27 mouse cellular contexts compared by ENCODE assay signal in genomic region chr9:54961059-54961458, GRCm38 (mm10). TPM values are rescaled to one million over a fixed set of nuclear protein-coding genes. Genes with fewer than 3 reads are reported as not detected.
A peak's percentile ranks its signal among the peaks of the same experiment; 100 is the strongest.
DNase-seq lines count a peak whose midpoint lies in the region; ATAC-seq lines count a peak whose summit lies in the region.
"Had no signal": no experiment of that assay in that cellular context is flagged by ENCODE, and none has a peak within 500 bp of the region (broad histone marks: within the 10 kb centered on the region; RNA-seq: fewer than 3 reads in every experiment).

No protein-coding gene starts in this region.

- H3K4me1 ChIP-seq in limb, embryonic 10.5 days = no peaks in the 10 kb centered on the region
- H3K4me1 ChIP-seq in midbrain, embryonic 11.5 days (ENCODE audit: control insufficient read depth, insufficient read depth, low read length) = no peaks in the 10 kb centered on the region
- H3K4me1 ChIP-seq: embryonic facial prominence, embryonic 10.5 days; embryonic facial prominence, embryonic 13.5 days; forebrain, embryonic 12.5 days; forebrain, embryonic 15.5 days; heart, embryonic 10.5 days; hindbrain, embryonic 12.5 days; hindbrain, embryonic 15.5 days had no signal

- no peak overlapping the region for H3K4me2 ChIP-seq in midbrain, embryonic 11.5 days
- H3K4me2 ChIP-seq: embryonic facial prominence, embryonic 13.5 days; forebrain, embryonic 12.5 days; forebrain, embryonic 15.5 days; hindbrain, embryonic 12.5 days; hindbrain, embryonic 15.5 days had no signal

- H3K9me3 ChIP-seq in limb, embryonic 10.5 days (replicated peaks) = no peaks in the 10 kb centered on the region
- no peaks in the 10 kb centered on the region for H3K9me3 ChIP-seq in midbrain, embryonic 11.5 days (ENCODE audit: control insufficient read depth, low read length)
- H3K9me3 ChIP-seq: embryonic facial prominence, embryonic 10.5 days; forebrain, embryonic 15.5 days; heart, embryonic 10.5 days; hindbrain, embryonic 12.5 days; hindbrain, embryonic 15.5 days had no signal

- no peak overlapping the region for H3K27ac ChIP-seq in limb, embryonic 10.5 days
- H3K27ac ChIP-seq in midbrain, embryonic 11.5 days (ENCODE audit: low read depth, low read length) = no peak overlapping the region
- H3K27ac ChIP-seq: embryonic facial prominence, embryonic 10.5 days; embryonic facial prominence, embryonic 13.5 days; forebrain, embryonic 12.5 days; forebrain, embryonic 15.5 days; gastrocnemius, adult 2 months; heart, adult 2 months; heart, embryonic 10.5 days; hindbrain, embryonic 12.5 days; hindbrain, embryonic 15.5 days had no signal

- no peak overlapping the region for H3K4me3 ChIP-seq in limb, embryonic 10.5 days
- H3K4me3 ChIP-seq in midbrain, embryonic 11.5 days (ENCODE audit: low read depth, low read length) = no peak overlapping the region
- H3K4me3 ChIP-seq: embryonic facial prominence, embryonic 10.5 days; embryonic facial prominence, embryonic 13.5 days; erythroblast, embryonic 14.5 days; forebrain, embryonic 12.5 days; forebrain, embryonic 15.5 days; gastrocnemius, adult 2 months; heart, adult 2 months; heart, embryonic 10.5 days; hindbrain, embryonic 12.5 days; hindbrain, embryonic 15.5 days had no signal

- H3K9ac ChIP-seq in midbrain, embryonic 11.5 days (ENCODE audit: low read length) = no peak overlapping the region
- H3K9ac ChIP-seq: embryonic facial prominence, embryonic 13.5 days; forebrain, embryonic 12.5 days; forebrain, embryonic 15.5 days; hindbrain, embryonic 12.5 days; hindbrain, embryonic 15.5 days had no signal

- peaks cover 47% of the 10 kb centered on the region for H3K36me3 ChIP-seq in limb, embryonic 10.5 days
- peaks cover 18% of the 10 kb centered on the region for H3K36me3 ChIP-seq in midbrain, embryonic 11.5 days (ENCODE audit: control insufficient read depth, insufficient read depth, low read length)

- 95% methylated on average over 4 of the region's 4 CpGs for WGBS in limb, embryonic 10.5 days
- WGBS in midbrain, embryonic 11.5 days = 95% methylated on average over 4 of the region's 4 CpGs

- DNase-seq in CD4-positive helper T cell, adult 2 months (ENCODE audit: low read depth, low spot score) = peak; percentile 40
- no peak for DNase-seq in limb, embryonic 10.5 days (ENCODE audit: low spot score)
- no peak for DNase-seq in embryo, embryonic 10.5 days (ENCODE audit: low spot score)
- DNase-seq in midbrain, embryonic 11.5 days (ENCODE audit: low spot score, missing footprints) = no peak
- DNase-seq: adrenal gland, postnatal 10 days; adrenal gland, postnatal 36 days; B cell, adult 2 months; cerebellum, adult 18-20 months; cerebellum, adult 9-10 months; cerebellum, postnatal 25 days; embryo, embryonic 11 days; gastrocnemius, adult 2 months; gastrocnemius, postnatal 25 days; heart, adult 2 months; kidney, adult 18-20 months; kidney, adult 9 months had no signal

- peak; percentile 85 for ATAC-seq in CD4-positive, CD25-positive, alpha-beta regulatory T cell, adult 4 months
- peak; percentile 73 for ATAC-seq in activated CD4-positive, CD25-positive, alpha-beta regulatory T cell, adult 4 months
- ATAC-seq in midbrain, embryonic 11.5 days (ENCODE audit: low FRiP score) = no peak
- ATAC-seq: forebrain, embryonic 15.5 days; intestine, embryonic 16.5 days had no signal

- H3K27me3 ChIP-seq in limb, embryonic 10.5 days (ENCODE audit: low read depth, poor library complexity, severe bottlenecking) = no peaks in the 10 kb centered on the region
- no peaks in the 10 kb centered on the region for H3K27me3 ChIP-seq in midbrain, embryonic 11.5 days (ENCODE audit: control insufficient read depth, insufficient read depth, low read length)
- H3K27me3 ChIP-seq: embryonic facial prominence, embryonic 13.5 days; forebrain, embryonic 12.5 days; forebrain, embryonic 15.5 days; hindbrain, embryonic 12.5 days; hindbrain, embryonic 15.5 days had no signal

RNA-seq across cellular contexts. Expression of gene AY074887, which starts 10.3 kb away (rescaled TPM):
- not detected for polyA plus RNA-seq in CD4-positive, CD25-positive, alpha-beta regulatory T cell, adult 4 months (2017; shearing (Covaris generic))
- not detected for polyA plus RNA-seq in activated CD4-positive, CD25-positive, alpha-beta regulatory T cell, adult 4 months (2017; shearing (Covaris generic))
- polyA plus RNA-seq in limb, embryonic 10.5 days (2016; fragmentation: Nextera tagmentation; extraction: Ambion mirVana) = 1.0 and 1.1 TPM in 2 replicates
- polyA plus RNA-seq in midbrain, embryonic 11.5 days (2014; fragmentation: Nextera tagmentation; extraction: Ambion mirVana) = 0.79 and 0.81 TPM in 2 replicates
- polyA plus RNA-seq: erythroblast, embryonic 14.5 days; heart, adult 2 months had no signal

RNA-seq across cellular contexts. Expression of gene Psma4, which starts 10.5 kb away (rescaled TPM):
- 100 to 1,000 TPM; 241 to 271 TPM for polyA plus RNA-seq in CD4-positive, CD25-positive, alpha-beta regulatory T cell, adult 4 months (2017; shearing (Covaris generic))
- polyA plus RNA-seq in activated CD4-positive, CD25-positive, alpha-beta regulatory T cell, adult 4 months (2017; shearing (Covaris generic)) = 100 to 1,000 TPM; 298 to 320 TPM
- 330 and 337 TPM in 2 replicates for polyA plus RNA-seq in limb, embryonic 10.5 days (2016; fragmentation: Nextera tagmentation; extraction: Ambion mirVana)
- polyA plus RNA-seq in midbrain, embryonic 11.5 days (2014; fragmentation: Nextera tagmentation; extraction: Ambion mirVana) = 332 and 341 TPM in 2 replicates

RNA-seq across cellular contexts. Expression of gene Chrna5, which starts 19.6 kb away (rescaled TPM):
- not detected for polyA plus RNA-seq in CD4-positive, CD25-positive, alpha-beta regulatory T cell, adult 4 months (2017; shearing (Covaris generic))
- polyA plus RNA-seq in activated CD4-positive, CD25-positive, alpha-beta regulatory T cell, adult 4 months (2017; shearing (Covaris generic)) = not detected
- 0.23 and 0.45 TPM in 2 replicates for polyA plus RNA-seq in limb, embryonic 10.5 days (2016; fragmentation: Nextera tagmentation; extraction: Ambion mirVana)
- 6.5 and 7.7 TPM in 2 replicates for polyA plus RNA-seq in midbrain, embryonic 11.5 days (2014; fragmentation: Nextera tagmentation; extraction: Ambion mirVana)
- polyA plus RNA-seq: erythroblast, embryonic 14.5 days; heart, adult 2 months had no signal

RNA-seq across cellular contexts. Expression of gene Hykk, which starts 44.0 kb away (rescaled TPM):
- under 1 TPM; 0.30 to 0.46 TPM for polyA plus RNA-seq in CD4-positive, CD25-positive, alpha-beta regulatory T cell, adult 4 months (2017; shearing (Covaris generic))
- polyA plus RNA-seq in activated CD4-positive, CD25-positive, alpha-beta regulatory T cell, adult 4 months (2017; shearing (Covaris generic)) = under 1 TPM; 0.34 to 0.60 TPM
- 2.9 and 4.8 TPM in 2 replicates for polyA plus RNA-seq in limb, embryonic 10.5 days (2016; fragmentation: Nextera tagmentation; extraction: Ambion mirVana)
- polyA plus RNA-seq in midbrain, embryonic 11.5 days (2014; fragmentation: Nextera tagmentation; extraction: Ambion mirVana) = 4.2 and 4.5 TPM in 2 replicates
